Mouse (Mus musculus) neural tube, embryonic 11.5 days (tissue): ENCODE measurements at regions not wholly inside any gene's neighbourhood (a gene's known extent, or its start where the extent isn't known, plus 50 kb on each side); places are given as distances from the start of the nearest gene placed in this dataset.

Source experiments
- ATAC-seq: fragments of 200-750 bp; cut with Nextera tagmentation; 2 replicates; pipeline ENCODE4 v1.8.0; 2017; ENCODE audit warnings: moderate number of reproducible peaks, mild to moderate bottlenecking, moderate TSS enrichment, moderate library complexity; ENCODE audit not compliant: insufficient read depth, low FRiP score, low TSS enrichment
- DNase-seq: peaks from one replicate; pipeline ENCODE4 v3.0.0-alpha.2; 2015; ENCODE audit warnings: low spot score
- H3K27ac ChIP-seq: fragments of 300-500 bp; sonication (generic); 2 replicates; pipeline ENCODE4 v1.5.1; 2014; ENCODE audit warnings: low read depth, mild to moderate bottlenecking, low read length
- H3K27me3 ChIP-seq: fragments of 300-500 bp; sonication (generic); 2 replicates; pipeline ENCODE4 v1.6.1; 2014; ENCODE audit warnings: mild to moderate bottlenecking, low read length, mixed read lengths; ENCODE audit not compliant: control insufficient read depth, insufficient read depth
- H3K36me3 ChIP-seq: fragments of 300-500 bp; sonication (generic); 2 replicates; pipeline ENCODE4 v1.6.1; 2014; ENCODE audit warnings: mild to moderate bottlenecking, low read length, moderate library complexity, mixed read lengths; ENCODE audit not compliant: control insufficient read depth, insufficient read depth
- H3K4me1 ChIP-seq: fragments of 300-500 bp; sonication (generic); 2 replicates; pipeline ENCODE4 v1.6.1; 2014; ENCODE audit warnings: low read length, mixed read lengths; ENCODE audit not compliant: control insufficient read depth, insufficient read depth
- H3K4me2 ChIP-seq: fragments of 300-500 bp; sonication (generic); 2 replicates; pipeline ENCODE4 v1.6.1; 2014; ENCODE audit warnings: low read depth, mild to moderate bottlenecking, moderate library complexity
- H3K4me3 ChIP-seq: fragments of 300-500 bp; sonication (generic); 2 replicates; pipeline ENCODE4 v1.5.1; 2014; ENCODE audit warnings: low read depth, low read length
- H3K9ac ChIP-seq: fragments of 300-500 bp; sonication (generic); 2 replicates; pipeline ENCODE4 v1.6.1; 2014; ENCODE audit warnings: mild to moderate bottlenecking, low read length
- H3K9me3 ChIP-seq: fragments of 300-500 bp; sonication (generic); 2 replicates; pipeline ENCODE4 v1.6.1; 2016; ENCODE audit warnings: low read length; ENCODE audit not compliant: control insufficient read depth
- WGBS: fragments of 180-500 bp; shearing (Covaris S2); extraction: QIAGEN DNeasy Blood & Tissue Kit; methylation state at CpG from one replicate; pipeline ENCODE4 v1.1.7; 2014; 5-methylcytosine and 5-hydroxymethylcytosine counted together

- Histone ChIP-seq H3K4me1 (no peaks in the 10 kb centered on the region), H3K4me3 (no peak overlapping the region), H3K27me3 (no peaks in the 10 kb centered on the region), H3K36me3 (no peaks in the 10 kb centered on the region), H3K9ac (no peak overlapping the region), H3K9me3 (no peaks in the 10 kb centered on the region), H3K27ac (no peak overlapping the region), H3K4me2 (no peak overlapping the region)
- WGBS = 85% methylated on average over 2 of the region's 2 CpGs
- ATAC-seq (no peak), DNase-seq (no peak)
Measured at GRCm38 (mm10) chr1:185049980-185050379, 50.6 kb upstream of the Mark1 start.
